Mouse (Mus musculus) heart, postnatal 10 days (tissue): Measurements from ENCODE around the gene Ankrd34a. TPM values are rescaled to one million over a fixed set of nuclear protein-coding genes. Genes with fewer than 3 reads are reported as not detected.

ENCODE experiments used
- total RNA-seq, 2 experiments: library from RNA; stranded (reverse); gene quantifications; 2 replicates each; pipeline ENCODE4 v1.2.3; 2021

Ankrd34a gene
- total RNA-seq, 2 experiments from 2014 or later = 2.0 to 5.5 TPM

Other genes starting within 250 kb of the Ankrd34a start
- not detected for gene BC107364, start 144.3 kb upstream of the Ankrd34a start, total RNA-seq
- 100 to 1,000 TPM; 149 to 172 TPM for gene Hfe2, start 71.5 kb upstream of the Ankrd34a start, total RNA-seq
- 1,000 to 10,000 TPM in 1 of 2 experiments, 100 to 1,000 TPM in 1; 618 to 1,152 TPM for gene Txnip, start 38.7 kb upstream of the Ankrd34a start, total RNA-seq
- gene Gm16253, start 19.7 kb upstream of the Ankrd34a start, total RNA-seq = 1 to 10 TPM; 4.9 to 5.3 TPM
- 10 to 100 TPM; 24.3 to 30.9 TPM for gene Polr3gl, start 2.5 kb upstream of the Ankrd34a start, total RNA-seq
- 10 to 100 TPM; 40.1 to 54.6 TPM for gene Lix1l, start 4.5 kb downstream of the Ankrd34a start, total RNA-seq
- gene Rbm8a, start 33.3 kb downstream of the Ankrd34a start, total RNA-seq = 10 to 100 TPM; 47.9 to 55.9 TPM
- gene Pex11b, start 38.7 kb downstream of the Ankrd34a start, total RNA-seq = 10 to 100 TPM; 30.3 to 35.3 TPM
- gene Gm42957, start 38.8 kb downstream of the Ankrd34a start, total RNA-seq = under 1 TPM in 1 of 2 experiments, not detected in 1; 0.20 TPM
- gene Itga10, start 48.9 kb downstream of the Ankrd34a start, total RNA-seq = 1 to 10 TPM in 1 of 2 experiments, under 1 TPM in 1; 0.60 to 1.5 TPM
- under 1 TPM; 0.55 to 0.60 TPM for gene Ankrd35, start 73.5 kb downstream of the Ankrd34a start, total RNA-seq
- 10 to 100 TPM; 23.7 to 24.6 TPM for gene Pias3, start 99.7 kb downstream of the Ankrd34a start, total RNA-seq
- gene Nudt17, start 111.9 kb downstream of the Ankrd34a start, total RNA-seq = 1 to 10 TPM; 2.5 to 3.3 TPM
- gene Polr3c, start 131.0 kb downstream of the Ankrd34a start, total RNA-seq = 10 to 100 TPM; 22.2 to 26.1 TPM
- gene Rnf115, start 131.0 kb downstream of the Ankrd34a start, total RNA-seq = 10 to 100 TPM; 25.5 to 27.0 TPM
- gene Pdzk1, start 232.6 kb downstream of the Ankrd34a start, total RNA-seq = under 1 TPM; 0.17 to 0.31 TPM
- gene Cd160, start 232.7 kb downstream of the Ankrd34a start, total RNA-seq = not detected